Mouse (Mus musculus): Measurements from ENCODE around the gene Vmn1r198.

DNA sequence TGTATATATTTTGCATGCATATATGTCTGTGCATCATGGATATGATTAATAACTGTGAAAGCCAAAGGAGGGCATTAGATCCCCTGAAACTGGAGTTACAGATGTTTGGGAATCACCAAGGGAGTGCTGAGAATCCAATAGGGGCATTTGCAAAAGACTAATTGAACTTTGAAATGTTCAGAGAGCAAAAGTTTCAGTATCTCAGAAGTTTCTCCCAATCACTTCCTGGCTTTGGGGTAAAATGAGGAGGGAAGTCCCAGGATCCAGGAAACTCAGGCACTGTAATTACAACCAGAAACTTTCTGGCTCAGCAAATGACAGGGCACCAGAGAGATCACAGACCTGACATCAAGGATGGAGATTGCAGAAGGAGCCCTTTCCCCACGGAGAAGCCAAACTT is at the start of gene Vmn1r198:
- no peak for TF ChIP-seq POLR2A (IDR thresholded peaks at IDR 0.05; ENCODE audit: extremely low read depth, insufficient read depth, low read length)
- no peak for TF ChIP-seq CTCF (IDR thresholded peaks at IDR 0.05; ENCODE audit: low read depth, low read length)

Measured in liver, adult 2 months (tissue).